Mouse (Mus musculus) hindbrain, postnatal 0 days (tissue): ENCODE measurements around the gene Mettl9. TPM values are rescaled to one million over a fixed set of nuclear protein-coding genes. Genes with fewer than 3 reads are reported as not detected.

Experiments
- ATAC-seq: fragments of 200-750 bp; cut with Nextera tagmentation; 2 replicates; pipeline ENCODE4 v1.8.0; 2017; ENCODE audit warnings: mild to moderate bottlenecking, moderate TSS enrichment, moderate library complexity
- DNase-seq: peaks from one replicate; pipeline ENCODE4 v3.0.0-alpha.2; 2015; ENCODE audit warnings: low spot score
- H3K27ac ChIP-seq: fragments of 300-500 bp; sonication (generic); 2 replicates; pipeline ENCODE4 v1.5.1; 2014; ENCODE audit warnings: mild to moderate bottlenecking
- H3K27me3 ChIP-seq: fragments of 300-500 bp; sonication (generic); 2 replicates; pipeline ENCODE4 v1.6.1; 2014; ENCODE audit warnings: low read length, mixed read lengths; ENCODE audit not compliant: insufficient read depth
- H3K36me3 ChIP-seq: fragments of 300-500 bp; sonication (generic); 2 replicates; pipeline ENCODE4 v1.6.1; 2014; ENCODE audit warnings: low read length, mixed read lengths; ENCODE audit not compliant: insufficient read depth
- H3K4me1 ChIP-seq: fragments of 300-500 bp; sonication (generic); 2 replicates; pipeline ENCODE4 v1.6.1; 2014; ENCODE audit warnings: antibody characterized with exemption, low read length, mixed read lengths; ENCODE audit not compliant: insufficient read depth
- H3K4me2 ChIP-seq: fragments of 300-500 bp; sonication (generic); 2 replicates; pipeline ENCODE4 v1.6.1; 2014; ENCODE audit warnings: low read depth, mild to moderate bottlenecking, low read length, moderate library complexity, mixed read lengths
- H3K4me3 ChIP-seq: fragments of 300-500 bp; sonication (generic); 2 replicates; pipeline ENCODE4 v1.5.1; 2014; ENCODE audit warnings: low read length
- H3K9ac ChIP-seq: fragments of 300-500 bp; sonication (generic); replicated peaks from 2 replicates; pipeline ENCODE4 v1.6.1; 2014; ENCODE audit warnings: mild to moderate bottlenecking, low read length, moderate library complexity, mixed read lengths
- H3K9me3 ChIP-seq: fragments of 300-500 bp; sonication (generic); 2 replicates; pipeline ENCODE4 v1.6.1; 2016; ENCODE audit warnings: low read length, mixed read lengths
- CTCF ChIP-seq: IDR thresholded peaks from 2 replicates; pipeline ENCODE4 v1.5.1; 2016; ENCODE audit warnings: antibody characterized with exemption, control low read depth, low read depth
- WGBS: fragments of 180-500 bp; shearing (Covaris S2); extraction: QIAGEN DNeasy Blood & Tissue Kit; methylation state at CpG from one replicate; pipeline ENCODE4 v1.1.7; 2014; 5-methylcytosine and 5-hydroxymethylcytosine counted together
- polyA plus RNA-seq: library from polyadenylated mRNA; unstranded; fragments of >200 nt; fragmentation: Nextera tagmentation; extraction: Ambion mirVana; gene quantifications from 2 replicates; pipeline ENCODE4 v1.2.1, GENCODE M21; 2015
- total RNA-seq: library from RNA; depleted of rRNA; stranded (reverse); fragments of >200 nt; gene quantifications from 2 replicates; pipeline ENCODE4 v1.2.3, GENCODE M21; 2014

Gene Mettl9
- total and polyA plus RNA-seq, 2 experiments from 2014 or later: 53.4 to 155 TPM

DNA sequence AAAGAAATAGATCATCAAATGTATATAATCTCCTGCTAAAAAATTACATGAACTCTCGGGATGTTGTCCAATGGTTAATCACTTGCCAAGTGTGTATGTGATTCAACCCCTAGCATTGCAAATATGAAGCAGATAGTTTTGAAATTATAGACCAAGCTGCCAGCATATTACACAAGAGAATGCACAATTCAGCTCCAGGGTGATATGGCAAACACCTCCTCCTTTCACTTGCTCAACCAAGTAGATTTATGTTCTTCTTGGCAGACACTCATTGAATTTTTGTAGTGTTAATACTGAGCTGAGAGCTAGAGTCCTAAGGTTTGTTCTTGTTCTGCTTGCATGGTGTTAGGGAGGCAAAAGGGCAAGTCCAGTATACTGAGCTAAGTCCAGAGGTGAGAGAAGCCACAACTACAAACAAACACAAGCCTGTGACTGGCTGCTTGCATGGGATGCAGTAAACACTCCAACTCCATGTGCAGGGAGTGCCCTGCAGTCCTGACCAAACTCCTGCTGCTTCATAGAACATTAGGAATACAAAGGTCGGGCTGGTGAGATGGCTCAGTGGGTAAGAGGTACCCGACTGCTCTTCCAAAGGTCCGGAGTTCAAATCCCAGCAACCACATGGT lies 30.3 kb upstream of the Mettl9 start:
- DNase-seq (no peak), ATAC-seq (no peak)
- Histone ChIP-seq H3K4me1 (no peaks in the 10 kb centered on the region), H3K4me3 (no peak overlapping the region), H3K27ac (no peak overlapping the region), H3K9ac (no peak overlapping the region), H3K4me2 (no peak overlapping the region), H3K36me3 (no peaks in the 10 kb centered on the region), H3K9me3 (no peaks in the 10 kb centered on the region), H3K27me3 (no peaks in the 10 kb centered on the region)
- 68% methylated on average over 4 of the region's 4 CpGs for WGBS
- TF ChIP-seq CTCF: no peak

DNA sequence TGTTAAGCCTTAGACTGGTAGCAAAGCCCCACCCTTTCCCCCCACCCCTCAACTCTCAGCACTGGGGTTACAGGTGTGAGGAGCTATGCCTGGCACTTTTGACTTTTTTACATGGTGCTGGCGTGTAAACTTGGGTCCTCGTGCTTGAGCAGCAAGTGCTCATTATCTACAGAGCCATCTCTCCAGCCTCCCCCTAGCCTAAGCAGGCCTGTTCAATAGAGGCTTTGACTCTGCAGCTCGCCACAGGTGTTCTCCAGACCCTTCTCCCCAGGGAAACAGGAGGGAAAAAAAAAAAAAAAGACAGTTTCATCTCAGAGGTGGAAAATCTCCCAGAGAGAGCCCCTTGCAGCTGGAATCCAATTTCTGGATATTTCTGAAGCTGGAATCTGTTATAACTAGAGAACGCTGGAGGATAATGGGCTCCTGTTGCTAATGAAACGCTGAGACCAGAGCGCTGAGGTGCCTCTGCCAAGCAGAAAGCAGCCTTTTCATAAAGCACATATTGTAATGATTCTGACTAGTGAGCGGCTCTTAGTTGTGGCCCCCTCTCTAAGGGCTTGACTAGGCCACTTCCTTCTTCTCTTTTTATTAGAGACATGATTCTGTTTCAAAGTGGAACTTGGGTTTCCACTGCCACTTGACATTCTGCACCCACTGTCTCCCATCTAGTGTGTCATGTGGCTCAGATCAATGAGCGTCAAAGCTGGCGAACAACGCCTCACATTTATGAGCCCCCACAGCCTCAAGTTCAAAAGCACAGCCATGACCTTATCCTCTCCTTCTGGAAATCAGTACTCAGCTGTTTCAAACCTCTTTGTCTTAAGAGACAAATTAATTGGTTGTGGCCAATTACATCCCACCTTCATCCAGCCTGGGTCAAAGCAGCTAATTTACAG lies 22.2 kb upstream of the Mettl9 start:
- Histone ChIP-seq H3K27me3 (no peaks in the 10 kb centered on the region), H3K9me3 (no peaks in the 10 kb centered on the region), H3K27ac (no peak overlapping the region), H3K9ac (no peak overlapping the region), H3K36me3 (no peaks in the 10 kb centered on the region), H3K4me3 (no peak overlapping the region), H3K4me2 (no peak overlapping the region), H3K4me1 (no peaks in the 10 kb centered on the region)
- whole genome bisulfite sequencing: 49% methylated on average over 10 of the region's 10 CpGs
- DNase-seq (no peak), ATAC-seq (no peak)
- no peak for TF ChIP-seq CTCF

DNA sequence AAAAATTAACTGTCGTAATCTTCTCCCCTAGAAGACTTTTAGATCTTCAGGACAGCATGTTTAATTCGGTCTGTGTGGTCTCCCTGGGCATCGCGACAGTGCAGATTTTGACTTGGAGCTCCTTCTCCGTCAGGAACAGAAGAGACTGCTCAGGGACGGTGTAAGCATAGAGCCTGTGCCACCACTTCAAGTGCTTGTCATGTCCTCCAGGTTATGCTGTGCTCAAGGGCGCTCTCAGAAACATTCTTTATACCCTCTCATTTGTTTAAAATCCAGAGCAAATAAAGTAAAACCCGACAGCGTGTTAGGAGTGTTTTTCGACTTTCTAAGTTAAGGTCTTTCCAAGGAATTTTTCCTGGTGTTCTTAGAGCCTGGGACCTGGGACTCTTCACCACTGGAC lies 19.8 kb upstream of the Mettl9 start:
- Histone ChIP-seq H3K4me3 (no peak overlapping the region), H3K27ac (no peak overlapping the region), H3K4me1 (no peaks in the 10 kb centered on the region), H3K9me3 (no peaks in the 10 kb centered on the region), H3K4me2 (no peak overlapping the region), H3K9ac (no peak overlapping the region), H3K36me3 (no peaks in the 10 kb centered on the region), H3K27me3 (no peaks in the 10 kb centered on the region)
- no peak for DNase-seq
- no peak for TF ChIP-seq CTCF
- ATAC-seq: no peak
- 92% methylated on average over 10 of the region's 10 CpGs for WGBS

DNA sequence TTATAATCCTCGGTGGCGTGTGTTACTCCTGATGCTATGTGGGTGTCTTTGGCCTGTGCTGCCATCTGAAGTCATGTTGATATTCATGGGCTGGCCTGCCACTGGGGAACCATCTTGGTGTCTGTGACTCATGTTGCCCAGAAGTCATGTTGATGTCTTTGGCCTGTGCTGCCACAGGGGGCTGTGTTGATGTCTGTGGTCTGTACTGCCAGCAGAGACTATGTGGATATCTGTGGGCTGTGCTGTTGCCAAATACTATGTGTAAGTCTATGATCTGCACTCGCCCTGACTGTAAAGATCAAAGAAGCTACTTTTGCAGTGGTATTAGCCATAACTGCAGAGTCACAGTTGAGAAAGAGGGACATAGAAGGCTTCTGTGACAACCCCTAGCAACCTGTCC lies 15.5 kb upstream of the Mettl9 start:
- Histone ChIP-seq H3K9me3 (no peaks in the 10 kb centered on the region), H3K4me1 (no peaks in the 10 kb centered on the region), H3K4me2 (no peak overlapping the region), H3K27ac (no peak overlapping the region), H3K9ac (no peak overlapping the region), H3K36me3 (no peaks in the 10 kb centered on the region), H3K27me3 (no peaks in the 10 kb centered on the region), H3K4me3 (no peak overlapping the region)
- ATAC-seq (no peak), DNase-seq (no peak)
- 93% methylated on average over 3 of the region's 3 CpGs for WGBS
- no peak for TF ChIP-seq CTCF

DNA sequence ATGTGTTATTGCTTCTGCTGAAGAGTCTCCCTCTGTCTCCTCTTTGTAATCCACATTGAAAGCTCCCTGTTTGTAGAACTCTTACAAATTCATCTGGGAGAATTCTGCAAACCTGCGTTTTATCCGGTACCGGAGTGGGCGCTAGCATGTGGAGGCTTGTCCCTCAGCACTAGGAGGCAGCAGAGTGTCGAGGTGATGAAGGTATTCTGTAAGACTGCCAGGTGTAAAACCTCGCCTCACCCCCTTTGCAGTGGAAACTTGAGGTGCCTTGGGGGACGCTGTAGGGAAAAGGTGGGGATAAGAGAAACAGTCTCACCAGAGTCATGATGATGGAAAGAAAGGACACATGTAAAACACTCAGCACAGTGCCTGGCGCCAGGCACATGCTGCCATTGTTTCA lies 14.0 kb upstream of the Mettl9 start:
- H3K9me3 ChIP-seq: no peaks in the 10 kb centered on the region
- no peaks in the 10 kb centered on the region for H3K27me3 ChIP-seq
- H3K27ac ChIP-seq: no peak overlapping the region
- H3K4me1 ChIP-seq: no peaks in the 10 kb centered on the region
- WGBS: 43% methylated on average over 8 of the region's 8 CpGs
- no peak overlapping the region for H3K4me3 ChIP-seq
- DNase-seq (no peak), ATAC-seq (no peak)
- no peak overlapping the region for H3K9ac ChIP-seq
- no peaks in the 10 kb centered on the region for H3K36me3 ChIP-seq
- TF ChIP-seq CTCF: peak; percentile 21; the same call in 1 of the 2 replicates
- no peak overlapping the region for H3K4me2 ChIP-seq

DNA sequence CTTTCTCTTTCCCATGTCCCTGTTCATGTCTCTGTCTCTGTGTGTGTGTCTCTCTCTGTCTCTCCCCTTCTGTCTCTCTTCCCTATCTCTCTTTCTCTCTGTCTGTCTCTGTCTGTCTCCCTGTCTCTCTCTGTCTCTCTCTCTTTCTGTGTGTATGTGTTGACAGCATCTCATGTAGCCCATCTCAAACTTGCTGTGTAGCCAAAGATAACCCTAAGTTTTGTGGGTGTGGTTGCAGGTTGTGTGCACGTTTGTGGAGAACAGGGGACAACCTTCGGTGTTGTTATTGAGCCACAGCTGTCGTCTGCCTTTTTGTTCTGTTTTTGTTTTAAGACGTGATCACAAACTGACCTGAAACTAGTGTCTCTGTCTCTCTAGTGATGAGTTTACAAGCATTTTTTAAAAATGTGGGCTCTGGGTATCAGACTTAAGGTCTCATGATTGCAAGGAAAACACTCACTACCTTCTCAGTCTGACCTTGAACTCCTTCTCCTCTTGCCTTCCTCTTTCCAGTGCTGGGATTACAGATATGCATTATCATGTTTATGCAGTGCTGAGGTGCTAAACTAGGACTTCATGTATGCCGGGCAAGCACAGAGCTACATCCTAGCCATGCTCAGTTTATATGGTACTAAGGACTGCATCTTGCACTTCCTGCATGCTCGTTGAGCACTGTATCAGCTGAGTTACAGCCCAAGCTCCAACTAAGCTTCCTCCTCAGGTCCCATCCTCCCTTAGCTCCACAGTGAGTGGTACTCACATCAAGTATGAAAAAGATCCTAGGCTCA lies 8.8 kb upstream of the Mettl9 start:
- Histone ChIP-seq H3K4me1 (no peaks in the 10 kb centered on the region), H3K27me3 (no peaks in the 10 kb centered on the region), H3K27ac (no peak overlapping the region), H3K9ac (no peak overlapping the region), H3K4me2 (no peak overlapping the region), H3K4me3 (no peak overlapping the region), H3K9me3 (no peaks in the 10 kb centered on the region), H3K36me3 (no peaks in the 10 kb centered on the region)
- TF ChIP-seq CTCF: no peak
- DNase-seq (no peak), ATAC-seq (no peak)
- 85% methylated on average over 6 of the region's 6 CpGs for WGBS
